In genomic region chr4:135516351-135517316, GRCm38 (mm10) we compare ENCODE assay signal across 9 mouse cellular contexts. TPM values are rescaled to one million over a fixed set of nuclear protein-coding genes. Genes with fewer than 3 reads are reported as not detected.
A peak's percentile ranks its signal among the peaks of the same experiment; 100 is the strongest.
DNase-seq lines count a peak whose midpoint lies in the region; ATAC-seq and TF ChIP-seq lines count a peak whose summit lies in the region.
"Had no signal": no experiment of that assay in that cellular context is flagged by ENCODE, and none has a peak within 500 bp of the region (broad histone marks: within the 10 kb centered on the region; RNA-seq: fewer than 3 reads in every experiment).

No protein-coding gene starts in this region.

- DNase-seq in layer of hippocampus, adult 2 months (ENCODE audit: low spot score in 2 of 2): no peak
- DNase-seq in layer of hippocampus, adult 8-10 months (ENCODE audit: low spot score in 2 of 2): no peak
- peak; percentile 73 for DNase-seq in MEL (ENCODE audit: low read depth, low spot score)
- peak; percentile 42 for DNase-seq in c-Kit-negative CD71-positive TER-119-positive erythroid progenitor cells, embryonic 14.5 days (ENCODE audit: low read depth, low spot score)
- DNase-seq in gastrocnemius, postnatal 25 days: peak; percentile 28
- peak; percentile 30 for DNase-seq in liver, embryonic 13.5 days
- DNase-seq in retina, postnatal 7 days (ENCODE audit: low read depth, low spot score): peak; percentile 33

- H3K4me3 ChIP-seq in layer of hippocampus, adult 2 months: no peak overlapping the region
- H3K4me3 ChIP-seq in MEL (ENCODE audit: control insufficient read depth in 1 of 2, insufficient read depth in 1 of 2, low read depth in 2 of 2, low read length in 2 of 2): no peak overlapping the region
- H3K4me3 ChIP-seq in liver, embryonic 13.5 days (replicated peaks): no peak overlapping the region
- H3K4me3 ChIP-seq: heart, embryonic 13.5 days had no signal

- TF ChIP-seq CTCF in layer of hippocampus, adult 2 months (conservative IDR thresholded peaks at IDR 0.05): peak; percentile 81
- peak; percentile 84 to 97 (median 96) for TF ChIP-seq CTCF in MEL (IDR thresholded peaks at IDR 0.05 in 2 of 3, conservative IDR thresholded peaks at IDR 0.05 in 1 of 3; ENCODE audit: control insufficient read depth in 1 of 3, insufficient read depth in 1 of 3, low read depth in 2 of 3, low read length in 3 of 3, poor library complexity in 1 of 3, severe bottlenecking in 1 of 3)

- no peak for TF ChIP-seq POLR2A in MEL (IDR thresholded peaks at IDR 0.05; ENCODE audit: control insufficient read depth in 1 of 2, insufficient read depth in 1 of 2, low read depth in 1 of 2, low read length in 2 of 2, poor library complexity in 1 of 2)

- no peak for TF ChIP-seq EP300 in MEL (IDR thresholded peaks at IDR 0.05; ENCODE audit: low read depth in 1 of 2, low read length in 2 of 2)

- no peak overlapping the region for H3K4me2 ChIP-seq in liver, embryonic 13.5 days
- H3K4me2 ChIP-seq: heart, embryonic 13.5 days had no signal

- H3K79me2 ChIP-seq in MEL (ENCODE audit: control insufficient read depth, insufficient read depth, low read length, poor library complexity): no peaks in the 10 kb centered on the region

- no peak overlapping the region for H3K27ac ChIP-seq in layer of hippocampus, adult 2 months
- no peak overlapping the region for H3K27ac ChIP-seq in MEL (ENCODE audit: control insufficient read depth, low read depth, low read length)
- no peak overlapping the region for H3K27ac ChIP-seq in liver, embryonic 13.5 days
- H3K27ac ChIP-seq: heart, embryonic 13.5 days had no signal

- no peak overlapping the region for H3K9ac ChIP-seq in MEL (ENCODE audit: control insufficient read depth, low read depth, low read length, poor library complexity, severe bottlenecking)
- H3K9ac ChIP-seq in liver, embryonic 13.5 days: no peak overlapping the region
- H3K9ac ChIP-seq: heart, embryonic 13.5 days had no signal

- no peaks in the 10 kb centered on the region for H3K4me1 ChIP-seq in MEL (ENCODE audit: control insufficient read depth in 1 of 2, insufficient read depth in 2 of 2, low read length in 2 of 2)
- H3K4me1 ChIP-seq in liver, embryonic 13.5 days (replicated peaks): no peaks in the 10 kb centered on the region
- H3K4me1 ChIP-seq: heart, embryonic 13.5 days had no signal

- H3K36me3 ChIP-seq in MEL (ENCODE audit: control insufficient read depth in 1 of 2, insufficient read depth in 2 of 2, low read length in 2 of 2): no peaks in the 10 kb centered on the region
- no peaks in the 10 kb centered on the region for H3K36me3 ChIP-seq in liver, embryonic 13.5 days
- H3K36me3 ChIP-seq: heart, embryonic 13.5 days had no signal

- ATAC-seq in liver, embryonic 13.5 days (ENCODE audit: low read depth): no peak
- no peak for ATAC-seq in inflammation-experienced regulatory T-cells, adult 6 months

- TF ChIP-seq RAD21 in MEL (IDR thresholded peaks at IDR 0.05; ENCODE audit: low read depth, low read length): peak; percentile 96

- no peaks in the 10 kb centered on the region for H3K9me3 ChIP-seq in MEL (replicated peaks; ENCODE audit: insufficient read depth, low read length)
- H3K9me3 ChIP-seq in liver, embryonic 13.5 days (replicated peaks): no peaks in the 10 kb centered on the region
- H3K9me3 ChIP-seq: heart, embryonic 13.5 days had no signal

- H3K27me3 ChIP-seq in MEL (ENCODE audit: control insufficient read depth in 1 of 2, insufficient read depth in 2 of 2, low read length in 2 of 2): no peaks in the 10 kb centered on the region
- peaks cover 4% of the 10 kb centered on the region; the same call in 1 of the 2 replicates for H3K27me3 ChIP-seq in liver, embryonic 13.5 days

- WGBS in liver, embryonic 13.5 days (ENCODE audit: insufficient replicate concordance): 44% methylated on average over 15 of the region's 15 CpGs

TF ChIP-seq in MEL, 35 proteins besides CTCF, POLR2A, EP300 and RAD21:
- TF ChIP-seq ETS1 (IDR thresholded peaks at IDR 0.05; ENCODE audit: low read depth, low read length) (no peak), MAZ (IDR thresholded peaks at IDR 0.05; ENCODE audit: low read depth, low read length) (peak; percentile 37; the same call in 1 of the 2 replicates), SMC3 (IDR thresholded peaks at IDR 0.05; ENCODE audit: low read depth, low read length) (peak; percentile 97), ZC3H11A (IDR thresholded peaks at IDR 0.05; ENCODE audit: low read depth, low read length) (peak; percentile 91)
TF ChIP-seq in MEL: peak in this region for 3.

RNA-seq across cellular contexts. Expression of gene Nipal3, which starts 21.8 kb away (rescaled TPM):
- total RNA-seq in layer of hippocampus, adult 2 months (2021): 10 to 100 TPM; 81.8 to 85.3 TPM
- total RNA-seq in layer of hippocampus, adult 8-10 months (2022): 10 to 100 TPM; 83.3 to 97.8 (median 90.0) TPM
- 3.5 TPM in 2 replicates for total RNA-seq in MEL (2012; rRNA removed)
- polyA plus RNA-seq in MEL (2012; ENCODE audit: insufficient read depth in 1 of 2, insufficient read length in 2 of 2, low read depth in 1 of 2, low replicate concordance in 2 of 2, missing spikeins in 1 of 2): 10 to 100 TPM in 1 of 2 experiments, not detected in 1; 10.4 TPM
- 10 to 100 TPM; 11.0 to 13.6 TPM for total RNA-seq in gastrocnemius, postnatal 25 days (2021)
- polyA plus RNA-seq in liver, embryonic 13.5 days (2015; fragmentation: Nextera tagmentation; extraction: Ambion mirVana): 2.7 and 3.2 TPM in 2 replicates
- 10 to 100 TPM in 2 of 3 experiments, 1 to 10 TPM in 1; 10.0 to 18.2 (median 13.6) TPM for polyA plus RNA-seq in inflammation-experienced regulatory T-cells, adult 6 months (2017; shearing (Covaris generic))

RNA-seq across cellular contexts. Expression of gene Stpg1, which starts 22.0 kb away (rescaled TPM):
- 1 to 10 TPM; 1.4 to 2.2 TPM for total RNA-seq in layer of hippocampus, adult 2 months (2021)
- total RNA-seq in layer of hippocampus, adult 8-10 months (2022): 1 to 10 TPM in 3 of 4 experiments, under 1 TPM in 1; 0.89 to 2.2 (median 1.5) TPM
- total RNA-seq in MEL (2012; rRNA removed): not detected in 2 replicates
- under 1 TPM in 1 of 2 experiments, not detected in 1; 0.21 TPM for polyA plus RNA-seq in MEL (2012; ENCODE audit: insufficient read depth in 1 of 2, insufficient read length in 2 of 2, low read depth in 1 of 2, low replicate concordance in 2 of 2, missing spikeins in 1 of 2)
- under 1 TPM in 1 of 2 experiments, not detected in 1; 0.67 TPM for total RNA-seq in gastrocnemius, postnatal 25 days (2021)
- polyA plus RNA-seq in liver, embryonic 13.5 days (2015; fragmentation: Nextera tagmentation; extraction: Ambion mirVana): not detected in 2 replicates
- polyA plus RNA-seq in inflammation-experienced regulatory T-cells, adult 6 months (2017; shearing (Covaris generic)): under 1 TPM in 1 of 3 experiments, not detected in 2; 0.19 TPM

RNA-seq across cellular contexts. Expression of gene Grhl3, which starts 56.8 kb away (rescaled TPM):
- under 1 TPM; 0.56 to 0.97 TPM for total RNA-seq in layer of hippocampus, adult 2 months (2021)
- 1 to 10 TPM in 3 of 4 experiments, under 1 TPM in 1; 0.52 to 1.3 (median 1.2) TPM for total RNA-seq in layer of hippocampus, adult 8-10 months (2022)
- not detected in 2 replicates for total RNA-seq in MEL (2012; rRNA removed)
- not detected for polyA plus RNA-seq in MEL (2012; ENCODE audit: insufficient read depth in 1 of 2, insufficient read length in 2 of 2, low read depth in 1 of 2, low replicate concordance in 2 of 2, missing spikeins in 1 of 2)
- under 1 TPM in 1 of 2 experiments, not detected in 1; 0.10 TPM for total RNA-seq in gastrocnemius, postnatal 25 days (2021)
- 0.30 and 0.45 TPM in 2 replicates for polyA plus RNA-seq in liver, embryonic 13.5 days (2015; fragmentation: Nextera tagmentation; extraction: Ambion mirVana)
- not detected for polyA plus RNA-seq in inflammation-experienced regulatory T-cells, adult 6 months (2017; shearing (Covaris generic))

Comparison
In these comparisons a context has a peak if more than half of its experiments do, and no peak if none do; other contexts are left out.
1. DNase-seq: peak in MEL (single experiment), c-Kit-negative CD71-positive TER-119-positive erythroid progenitor cells, embryonic 14.5 days (single experiment), gastrocnemius, postnatal 25 days (single experiment), liver, embryonic 13.5 days (single experiment) and retina, postnatal 7 days (single experiment); none in layer of hippocampus, adult 2 months (0 of 2) and layer of hippocampus, adult 8-10 months (0 of 2).
2. RNA of gene Nipal3, which starts 21.8 kb away (total RNA-seq): 83.3 to 97.8 TPM in layer of hippocampus, adult 8-10 months and 81.8 to 85.3 TPM in layer of hippocampus, adult 2 months; 11.0 to 13.6 TPM in gastrocnemius, postnatal 25 days and 3.5 TPM in MEL; every median in the first group is over 4 times any median in the second.